Mouse (Mus musculus): ENCODE results near the gene Pbx4. TPM values are rescaled to one million over a fixed set of nuclear protein-coding genes. Genes with fewer than 3 reads are reported as not detected.

The Pbx4 gene
- polyA plus RNA-seq, 1 experiment from 2014 or later, result 59.7 TPM

DNA sequence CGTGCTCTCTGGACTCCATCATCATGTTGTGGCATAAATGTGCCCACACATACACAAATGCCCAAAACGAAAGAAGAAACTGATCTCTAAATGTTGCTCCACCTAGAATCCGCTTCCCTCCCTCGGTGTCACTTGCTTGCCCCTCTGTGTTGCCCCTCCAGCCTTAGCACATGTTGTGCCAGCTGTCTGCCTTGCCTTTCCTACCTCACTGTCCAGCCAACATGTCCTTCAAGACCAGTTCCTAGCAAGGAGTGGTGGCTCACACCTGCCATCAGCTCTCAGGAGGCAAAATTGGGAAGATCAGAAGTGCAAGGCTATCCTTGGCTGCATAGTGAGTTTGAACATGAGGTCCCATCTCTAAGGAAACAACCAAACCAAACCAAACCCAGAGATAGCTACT, 45.1 kb downstream of the Pbx4 start:
- DNase-seq (ENCODE audit: low spot score) (no peak), ATAC-seq (ENCODE audit: low FRiP score) (no peak)
- H3K27me3 ChIP-seq (ENCODE audit: control insufficient read depth, insufficient read depth, low read length), result peaks cover 34% of the 10 kb centered on the region
- H3K9ac ChIP-seq, result no peak overlapping the region
- no peaks in the 10 kb centered on the region for H3K9me3 ChIP-seq (ENCODE audit: control insufficient read depth, low read length)
- WGBS, result 89% methylated on average over 4 of the region's 4 CpGs
- H3K4me2 ChIP-seq (replicated peaks), result no peak overlapping the region
- peaks cover 6% of the 10 kb centered on the region; the same call in 1 of the 2 replicates for H3K36me3 ChIP-seq (replicated peaks; ENCODE audit: control insufficient read depth, insufficient read depth)
- H3K27ac ChIP-seq, result no peak overlapping the region
- H3K4me3 ChIP-seq (replicated peaks; ENCODE audit: low read length), result no peak overlapping the region
- 0 out of 2 replicates have a peak, but pooled peaks cover 9% of the 10 kb centered on the region for H3K4me1 ChIP-seq (replicated peaks; ENCODE audit: control insufficient read depth, insufficient read depth, low read length)

- Histone ChIP-seq H3K4me1 (replicated peaks; ENCODE audit: control insufficient read depth, insufficient read depth, low read length) (0 out of 2 replicates have a peak, but pooled peaks cover 9% of the 10 kb centered on the region), H3K27ac (no peak overlapping the region), H3K9ac (no peak overlapping the region), H3K27me3 (ENCODE audit: control insufficient read depth, insufficient read depth, low read length) (peaks cover 40% of the 10 kb centered on the region), H3K9me3 (ENCODE audit: control insufficient read depth, low read length) (no peaks in the 10 kb centered on the region), H3K4me3 (replicated peaks; ENCODE audit: low read length) (no peak overlapping the region), H3K4me2 (replicated peaks) (no peak overlapping the region), H3K36me3 (replicated peaks; ENCODE audit: control insufficient read depth, insufficient read depth) (peaks cover 6% of the 10 kb centered on the region; the same call in 1 of the 2 replicates)
- WGBS, result 64% methylated on average over 3 of the region's 3 CpGs
- ATAC-seq (ENCODE audit: low FRiP score) (no peak), DNase-seq (ENCODE audit: low spot score) (no peak)
These were observed 45.7 kb downstream of the Pbx4 start for GRCm38 (mm10) chr8:69877992-69878391.

DNA sequence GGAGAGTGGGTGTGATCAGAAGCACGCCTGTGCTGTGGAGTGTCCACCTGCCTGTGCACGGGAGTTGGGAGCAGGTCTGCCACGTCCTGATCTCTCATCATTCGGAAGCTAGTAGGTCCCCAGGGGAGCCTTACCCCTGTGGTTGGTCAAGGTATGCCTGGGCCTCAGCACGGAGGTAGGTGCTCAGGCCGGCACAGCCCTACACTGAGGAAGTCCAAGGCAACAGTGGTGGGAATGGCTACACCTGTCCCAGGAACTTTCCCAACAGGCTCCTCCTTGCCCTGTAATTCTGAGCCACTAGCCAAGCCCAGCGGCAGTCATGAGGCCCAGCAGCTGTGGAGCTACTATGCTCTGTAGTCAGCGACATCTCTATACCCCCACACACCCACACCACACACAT, 47.4 kb downstream of the Pbx4 start:
- Histone ChIP-seq H3K4me2 (replicated peaks) (peak overlapping the region; percentile 10; the same call in 1 of the 2 replicates), H3K9ac (no peak overlapping the region), H3K27me3 (ENCODE audit: control insufficient read depth, insufficient read depth, low read length) (peaks cover 57% of the 10 kb centered on the region), H3K4me3 (replicated peaks; ENCODE audit: low read length) (no peak overlapping the region), H3K4me1 (replicated peaks; ENCODE audit: control insufficient read depth, insufficient read depth, low read length) (0 out of 2 replicates have a peak, but pooled peaks cover 9% of the 10 kb centered on the region), H3K36me3 (replicated peaks; ENCODE audit: control insufficient read depth, insufficient read depth) (no peaks in the 10 kb centered on the region), H3K9me3 (ENCODE audit: control insufficient read depth, low read length) (no peaks in the 10 kb centered on the region), H3K27ac (no peak overlapping the region)
- ATAC-seq (ENCODE audit: low FRiP score) (no peak), DNase-seq (ENCODE audit: low spot score) (no peak)
- 62% methylated on average over 8 of the region's 8 CpGs for WGBS

- 0 out of 2 replicates have a peak overlapping the region, but pooled peaks have one; percentile 44 for H3K9ac ChIP-seq
- DNase-seq (ENCODE audit: low spot score), result no peak
These were observed 48.5 kb downstream of the Pbx4 start for GRCm38 (mm10) chr8:69880841-69881240.

DNA sequence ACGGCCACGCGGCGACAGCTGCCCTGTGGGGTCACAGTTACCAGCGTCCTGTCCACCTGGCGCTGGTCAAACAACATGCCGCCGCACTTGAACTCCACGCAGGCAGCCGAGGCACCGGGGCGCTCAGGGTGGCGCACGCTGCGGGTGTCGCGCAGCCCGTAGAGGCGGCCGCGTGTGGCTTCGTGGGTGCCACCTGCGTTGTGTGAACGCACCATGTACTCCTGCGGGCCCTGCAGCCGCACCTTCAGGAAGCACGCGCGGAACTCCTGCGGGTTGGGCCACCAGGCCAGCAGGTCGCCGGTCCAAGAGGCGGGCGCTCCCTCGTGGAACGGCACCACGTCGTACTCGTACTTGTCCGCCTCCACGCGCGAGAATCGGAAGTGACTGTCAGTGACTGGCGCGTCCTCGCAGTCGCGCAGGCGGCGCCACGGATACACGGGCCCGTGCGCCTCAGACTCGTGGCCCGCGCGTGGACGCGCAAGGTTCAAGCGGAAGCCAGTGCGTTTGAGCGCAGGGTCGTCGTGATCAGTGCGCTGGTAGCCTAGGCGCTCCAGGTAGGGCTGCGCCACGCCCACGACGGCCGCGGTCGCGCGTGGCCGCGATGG, 49.1 kb downstream of the Pbx4 start:
- Histone ChIP-seq H3K36me3 (replicated peaks; ENCODE audit: control insufficient read depth, insufficient read depth) (no peaks in the 10 kb centered on the region), H3K27ac (no peak overlapping the region), H3K4me2 (replicated peaks) (peak overlapping the region; percentile 59), H3K27me3 (ENCODE audit: control insufficient read depth, insufficient read depth, low read length) (peaks cover 73% of the 10 kb centered on the region), H3K9ac (peak overlapping the region; percentile 44), H3K9me3 (ENCODE audit: control insufficient read depth, low read length) (no peaks in the 10 kb centered on the region), H3K4me3 (replicated peaks; ENCODE audit: low read length) (peak overlapping the region; percentile 49), H3K4me1 (replicated peaks; ENCODE audit: control insufficient read depth, insufficient read depth, low read length) (0 out of 2 replicates have a peak, but pooled peaks cover 9% of the 10 kb centered on the region)
- WGBS, result 18% methylated on average over 78 of the region's 79 CpGs
- no peak for DNase-seq (ENCODE audit: low spot score)
- ATAC-seq (ENCODE audit: low FRiP score), result peak; percentile 9; the same call in 1 of the 2 replicates

More at GRCm38 (mm10) chr8:69880841-69881240, 48.5 kb downstream of the Pbx4 start:
- Histone ChIP-seq H3K4me3 (replicated peaks; ENCODE audit: low read length) (peak overlapping the region; percentile 49), H3K4me2 (replicated peaks) (peak overlapping the region; percentile 59), H3K9me3 (ENCODE audit: control insufficient read depth, low read length) (no peaks in the 10 kb centered on the region), H3K27me3 (ENCODE audit: control insufficient read depth, insufficient read depth, low read length) (peaks cover 68% of the 10 kb centered on the region), H3K4me1 (replicated peaks; ENCODE audit: control insufficient read depth, insufficient read depth, low read length) (0 out of 2 replicates have a peak, but pooled peaks cover 9% of the 10 kb centered on the region), H3K27ac (no peak overlapping the region), H3K36me3 (replicated peaks; ENCODE audit: control insufficient read depth, insufficient read depth) (no peaks in the 10 kb centered on the region)
- no peak for ATAC-seq (ENCODE audit: low FRiP score)
- WGBS, result 10% methylated on average over 30 of the region's 37 CpGs

GRCm38 (mm10) chr8:69882021-69882756, 49.9 kb downstream of the Pbx4 start:
- Histone ChIP-seq H3K4me1 (replicated peaks; ENCODE audit: control insufficient read depth, insufficient read depth, low read length) (peaks cover 9% of the 10 kb centered on the region; the same call in 1 of the 2 replicates), H3K36me3 (replicated peaks; ENCODE audit: control insufficient read depth, insufficient read depth) (no peaks in the 10 kb centered on the region), H3K4me2 (replicated peaks) (peak overlapping the region; percentile 59), H3K9me3 (ENCODE audit: control insufficient read depth, low read length) (no peaks in the 10 kb centered on the region), H3K9ac (peak overlapping the region; percentile 44), H3K27me3 (ENCODE audit: control insufficient read depth, insufficient read depth, low read length) (peaks cover 82% of the 10 kb centered on the region), H3K27ac (no peak overlapping the region), H3K4me3 (replicated peaks; ENCODE audit: low read length) (peak overlapping the region; percentile 49)
- DNase-seq (ENCODE audit: low spot score), result peak; percentile 75
- WGBS, result 7% methylated on average over 98 of the region's 103 CpGs
- peak; percentile 77 for ATAC-seq (ENCODE audit: low FRiP score)

DNA sequence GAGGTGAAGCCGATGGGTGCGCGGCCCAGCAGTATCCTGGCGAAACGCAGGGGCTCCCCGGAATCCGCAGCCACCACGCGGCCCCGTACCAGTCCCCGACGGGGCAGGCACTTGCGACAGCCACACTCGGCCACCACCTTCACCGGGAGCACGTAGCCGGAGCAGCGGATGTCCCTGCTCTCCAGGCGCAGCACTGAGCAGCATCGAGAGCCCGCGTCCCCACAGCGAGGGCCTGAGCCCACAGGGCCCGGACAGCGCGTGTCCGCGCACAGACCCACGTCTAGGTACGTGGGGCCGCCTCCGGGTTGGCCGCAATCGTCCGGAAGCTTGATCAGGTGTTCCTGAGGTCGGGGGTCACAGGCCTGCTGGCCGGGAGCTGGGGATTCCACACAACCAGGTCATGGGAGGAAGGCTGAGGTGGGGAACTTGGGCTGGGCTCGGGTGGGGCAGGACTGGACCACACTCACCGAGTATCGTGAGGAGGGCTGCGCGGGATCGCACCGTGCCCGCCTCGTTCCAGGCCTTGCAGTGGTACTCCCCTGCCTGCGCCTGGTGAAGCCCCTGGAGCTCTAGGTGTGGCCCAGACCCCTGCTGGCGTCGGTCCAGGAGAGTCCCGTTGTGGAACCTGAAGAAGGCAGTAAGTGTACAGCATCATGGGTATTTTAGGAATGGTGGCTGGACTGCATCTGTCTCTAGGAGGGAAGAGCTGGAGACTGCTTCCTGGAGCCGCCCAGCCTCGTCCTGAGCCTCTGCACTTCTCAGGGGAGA, 50.7 kb downstream of the Pbx4 start:
- WGBS, result 14% methylated on average over 52 of the region's 52 CpGs
- H3K27me3 ChIP-seq (ENCODE audit: control insufficient read depth, insufficient read depth, low read length), result peaks cover 90% of the 10 kb centered on the region
- H3K36me3 ChIP-seq (replicated peaks; ENCODE audit: control insufficient read depth, insufficient read depth), result no peaks in the 10 kb centered on the region
- no peak overlapping the region for H3K27ac ChIP-seq
- H3K9me3 ChIP-seq (ENCODE audit: control insufficient read depth, low read length), result no peaks in the 10 kb centered on the region
- DNase-seq (ENCODE audit: low spot score), result no peak
- H3K4me2 ChIP-seq (replicated peaks), result peak overlapping the region; percentile 59
- H3K4me1 ChIP-seq (replicated peaks; ENCODE audit: control insufficient read depth, insufficient read depth, low read length), result peaks cover 16% of the 10 kb centered on the region; the same call in 1 of the 2 replicates
- H3K9ac ChIP-seq, result no peak overlapping the region
- peak overlapping the region; percentile 49 for H3K4me3 ChIP-seq (replicated peaks; ENCODE audit: low read length)
- ATAC-seq (ENCODE audit: low FRiP score), result no peak

DNA sequence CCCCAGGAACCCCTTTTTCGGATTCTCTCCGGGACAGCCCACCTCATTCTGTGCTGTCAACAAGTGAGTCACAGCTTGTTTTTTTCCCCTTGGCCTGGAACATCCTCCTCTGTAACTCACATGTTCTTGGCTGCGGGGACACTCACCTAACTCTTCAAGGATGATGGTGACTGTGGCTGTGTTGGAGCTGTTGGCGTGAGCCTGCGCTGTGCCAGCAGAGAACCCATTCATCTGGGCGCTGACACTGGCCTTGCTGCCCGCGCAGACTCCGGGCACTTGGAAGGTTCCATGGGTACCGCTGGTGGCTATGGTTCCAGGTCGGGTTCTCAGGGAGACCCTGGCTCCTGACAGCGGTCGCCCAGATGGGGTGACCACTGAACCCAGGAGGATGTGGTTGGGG, 51.9 kb downstream of the Pbx4 start:
- 56% methylated on average over 13 of the region's 13 CpGs for WGBS
- peaks cover 27% of the 10 kb centered on the region; the same call in 1 of the 2 replicates for H3K4me1 ChIP-seq (replicated peaks; ENCODE audit: control insufficient read depth, insufficient read depth, low read length)

More for the DNA sequence above, 51.9 kb downstream of the Pbx4 start:
- DNase-seq (ENCODE audit: low spot score) (no peak), ATAC-seq (ENCODE audit: low FRiP score) (no peak)
- no peak overlapping the region for H3K4me2 ChIP-seq (replicated peaks)
- no peaks in the 10 kb centered on the region for H3K9me3 ChIP-seq (ENCODE audit: control insufficient read depth, low read length)
- no peak overlapping the region for H3K9ac ChIP-seq
- H3K4me3 ChIP-seq (replicated peaks; ENCODE audit: low read length), result no peak overlapping the region
- no peaks in the 10 kb centered on the region for H3K36me3 ChIP-seq (replicated peaks; ENCODE audit: control insufficient read depth, insufficient read depth)
- peaks cover 100% of the 10 kb centered on the region for H3K27me3 ChIP-seq (ENCODE audit: control insufficient read depth, insufficient read depth, low read length)
- H3K27ac ChIP-seq, result no peak overlapping the region
